Mouse (Mus musculus): ENCODE measurements around the gene Gm9999. TPM values are rescaled to one million over a fixed set of nuclear protein-coding genes. Genes with fewer than 3 reads are reported as not detected.
"Not testable (repeated sequence)": the region's sequence is repeated elsewhere in the genome, so short reads cannot be mapped to it uniquely, and the experiment has no call there.

Gene Gm9999
- polyA plus RNA-seq, 1 experiment from 2014 or later = not detected

DNA sequence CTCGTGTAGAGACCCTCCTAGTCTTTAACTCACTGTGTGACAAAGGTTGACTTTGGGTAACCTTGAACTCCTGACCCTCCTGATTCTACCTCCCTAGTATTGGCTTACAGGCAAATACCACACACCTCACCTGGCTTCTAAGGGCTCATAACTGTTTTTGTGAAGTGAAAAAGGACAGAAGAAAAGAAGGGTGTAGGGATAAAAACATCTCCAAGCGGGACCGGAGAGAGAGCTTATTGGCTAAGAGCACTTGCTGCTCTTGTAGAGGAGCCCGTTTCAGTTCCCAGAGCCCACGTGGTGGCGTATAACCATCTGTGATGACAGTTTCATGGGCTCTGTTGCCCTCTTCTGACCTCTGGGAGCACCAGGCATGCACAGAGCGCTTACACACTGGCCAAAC, 33.8 kb downstream of the Gm9999 start:
- Histone ChIP-seq H3K9me3 (no peaks in the 10 kb centered on the region), H3K27me3 (0 out of 2 replicates have a peak, but pooled peaks cover 9% of the 10 kb centered on the region), H3K4me1 (replicated peaks) (peaks cover 6% of the 10 kb centered on the region), H3K27ac (replicated peaks) (no peak overlapping the region), H3K4me2 (no peak overlapping the region), H3K9ac (no peak overlapping the region), H3K4me3 (no peak overlapping the region), H3K36me3 (no peaks in the 10 kb centered on the region)
- ATAC-seq (ENCODE audit: low read depth) = no peak
- WGBS = 71% methylated on average over 7 of the region's 7 CpGs

DNA sequence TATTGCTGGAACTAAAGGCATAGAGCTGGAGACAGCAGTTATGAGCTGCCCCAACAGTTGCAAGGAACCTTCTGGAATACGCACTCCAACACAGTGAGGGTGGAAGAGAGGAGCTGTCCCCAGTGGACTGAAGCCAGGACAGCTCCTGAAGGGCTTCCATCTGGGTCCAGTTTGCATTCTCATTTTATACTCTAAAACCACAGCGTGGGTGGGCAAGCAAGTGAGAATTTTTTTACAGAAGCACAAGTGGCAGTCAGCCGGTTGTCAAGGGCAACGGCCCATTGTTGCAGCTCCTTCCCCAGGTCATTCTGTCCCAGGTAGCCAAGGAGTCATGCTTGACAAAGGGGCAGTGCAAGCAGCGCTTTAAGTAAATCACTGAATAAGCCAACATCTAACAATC, 36.3 kb downstream of the Gm9999 start:
- Histone ChIP-seq H3K27ac (replicated peaks) (no peak overlapping the region), H3K27me3 (0 out of 2 replicates have a peak, but pooled peaks cover 9% of the 10 kb centered on the region), H3K4me3 (no peak overlapping the region), H3K36me3 (no peaks in the 10 kb centered on the region), H3K4me1 (replicated peaks) (peaks cover 6% of the 10 kb centered on the region), H3K4me2 (no peak overlapping the region), H3K9ac (no peak overlapping the region), H3K9me3 (no peaks in the 10 kb centered on the region)
- 74% methylated on average over 5 of the region's 5 CpGs for WGBS
- no peak for ATAC-seq (ENCODE audit: low read depth)

DNA sequence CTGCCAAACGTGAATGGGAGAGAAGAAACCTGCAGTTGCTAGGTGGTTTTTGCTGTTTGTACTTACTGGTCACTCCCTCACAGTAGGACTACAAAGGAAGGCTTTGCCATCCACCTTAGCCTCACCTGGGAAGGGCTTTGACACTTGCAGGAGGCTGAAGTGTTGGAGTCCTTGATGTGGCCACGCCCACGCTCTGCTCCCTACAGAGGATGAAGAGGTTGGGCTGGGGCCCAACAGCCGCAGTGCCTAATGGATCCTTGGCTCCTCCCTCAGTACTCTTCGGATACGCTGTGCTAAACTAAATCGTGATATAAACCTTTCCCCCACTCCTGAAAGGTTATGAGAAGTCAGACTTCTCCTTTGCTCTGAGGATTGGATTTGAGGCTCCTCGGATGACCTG, 37.6 kb downstream of the Gm9999 start:
- no peak overlapping the region for H3K27ac ChIP-seq (replicated peaks)
- 13% methylated on average over 8 of the region's 8 CpGs for WGBS
- ATAC-seq (ENCODE audit: low read depth) = no peak; the same call in 1 of the 2 replicates
- no peaks in the 10 kb centered on the region for H3K9me3 ChIP-seq
- no peaks in the 10 kb centered on the region for H3K36me3 ChIP-seq
- H3K4me2 ChIP-seq = no peak overlapping the region
- no peak overlapping the region for H3K4me3 ChIP-seq
- 0 out of 2 replicates have a peak, but pooled peaks cover 9% of the 10 kb centered on the region for H3K27me3 ChIP-seq
- no peak overlapping the region for H3K9ac ChIP-seq
- H3K4me1 ChIP-seq (replicated peaks) = no peaks in the 10 kb centered on the region

DNA sequence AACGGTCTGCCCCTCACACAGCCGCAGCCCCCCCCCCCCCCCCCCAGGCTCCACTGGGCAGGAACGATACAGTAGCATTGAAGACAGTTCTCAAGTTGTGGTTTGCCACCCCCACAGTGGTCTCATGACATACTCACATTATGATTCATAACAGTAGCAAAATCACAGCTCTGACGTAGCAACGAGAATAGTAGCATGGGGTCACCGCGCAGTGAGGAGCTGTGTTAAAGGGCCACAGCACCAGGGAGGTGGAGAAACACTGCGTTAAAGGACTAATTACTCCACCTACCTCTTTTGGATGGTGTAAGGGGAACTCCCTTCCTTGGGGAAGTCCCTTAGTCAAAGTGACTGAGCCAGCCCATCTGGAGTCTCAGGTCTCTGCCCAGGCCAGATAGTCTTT, 39.1 kb downstream of the Gm9999 start:
- H3K27me3 ChIP-seq = 0 out of 2 replicates have a peak, but pooled peaks cover 9% of the 10 kb centered on the region
- no peak overlapping the region for H3K27ac ChIP-seq (replicated peaks)
- no peak overlapping the region for H3K9ac ChIP-seq
- ATAC-seq (ENCODE audit: low read depth) = no peak
- H3K9me3 ChIP-seq = no peaks in the 10 kb centered on the region
- WGBS = 56% methylated on average over 8 of the region's 8 CpGs
- H3K36me3 ChIP-seq = no peaks in the 10 kb centered on the region
- no peaks in the 10 kb centered on the region for H3K4me1 ChIP-seq (replicated peaks)
- no peak overlapping the region for H3K4me3 ChIP-seq
- H3K4me2 ChIP-seq = no peak overlapping the region

DNA sequence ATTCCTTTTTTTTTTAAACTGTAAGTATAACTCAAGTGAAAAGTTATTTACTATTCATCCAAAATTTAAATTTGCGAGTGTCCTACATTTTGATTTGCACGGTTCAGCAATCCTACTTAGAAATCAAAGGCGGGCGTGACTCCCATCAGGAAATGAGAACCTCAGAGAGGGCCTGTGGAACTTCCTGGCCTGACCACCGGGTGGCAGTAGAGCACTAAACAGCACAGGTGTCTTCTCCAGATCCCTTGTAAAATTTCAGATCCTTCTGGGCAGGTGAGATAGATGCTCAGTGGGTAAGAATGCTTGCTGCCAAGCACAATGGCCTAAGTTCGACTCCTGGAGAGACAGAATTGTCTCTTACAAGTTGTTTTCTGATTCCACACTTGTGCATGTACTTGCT, 40.1 kb downstream of the Gm9999 start:
- ATAC-seq (ENCODE audit: low read depth) = no peak
- H3K9ac ChIP-seq = no peak overlapping the region
- H3K9me3 ChIP-seq = no peaks in the 10 kb centered on the region
- H3K4me1 ChIP-seq (replicated peaks) = no peaks in the 10 kb centered on the region
- no peak overlapping the region for H3K4me3 ChIP-seq
- H3K36me3 ChIP-seq = no peaks in the 10 kb centered on the region
- no peak overlapping the region for H3K4me2 ChIP-seq
- 0 out of 2 replicates have a peak, but pooled peaks cover 9% of the 10 kb centered on the region for H3K27me3 ChIP-seq
- 24% methylated on average over 6 of the region's 6 CpGs for WGBS
- H3K27ac ChIP-seq (replicated peaks) = no peak overlapping the region

DNA sequence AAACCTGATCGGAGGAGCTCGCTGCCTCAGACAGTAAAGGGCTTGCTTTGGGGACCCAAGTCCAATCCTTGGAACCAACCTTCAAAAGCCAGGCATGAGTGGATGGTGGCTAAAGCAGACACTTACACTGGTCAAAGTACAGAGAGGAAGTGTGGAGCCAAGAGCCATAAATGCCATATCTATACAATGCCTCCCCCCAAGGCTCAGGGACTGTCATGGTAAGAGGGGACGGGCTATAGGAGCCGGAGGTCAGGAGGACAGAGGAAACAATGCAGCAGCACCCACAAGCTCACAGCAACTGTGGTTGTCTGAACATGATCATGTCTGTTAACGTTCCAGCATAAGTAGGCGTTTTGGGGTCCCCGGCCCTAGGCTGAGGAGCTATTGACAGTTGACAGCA, 41.1 kb downstream of the Gm9999 start:
- Histone ChIP-seq H3K9me3 (no peaks in the 10 kb centered on the region), H3K4me2 (no peak overlapping the region), H3K4me3 (no peak overlapping the region), H3K9ac (no peak overlapping the region), H3K27ac (replicated peaks) (no peak overlapping the region), H3K27me3 (0 out of 2 replicates have a peak, but pooled peaks cover 9% of the 10 kb centered on the region), H3K4me1 (replicated peaks) (no peaks in the 10 kb centered on the region), H3K36me3 (no peaks in the 10 kb centered on the region)
- 92% methylated on average over 7 of the region's 7 CpGs for WGBS
- ATAC-seq (ENCODE audit: low read depth) = no peak

DNA sequence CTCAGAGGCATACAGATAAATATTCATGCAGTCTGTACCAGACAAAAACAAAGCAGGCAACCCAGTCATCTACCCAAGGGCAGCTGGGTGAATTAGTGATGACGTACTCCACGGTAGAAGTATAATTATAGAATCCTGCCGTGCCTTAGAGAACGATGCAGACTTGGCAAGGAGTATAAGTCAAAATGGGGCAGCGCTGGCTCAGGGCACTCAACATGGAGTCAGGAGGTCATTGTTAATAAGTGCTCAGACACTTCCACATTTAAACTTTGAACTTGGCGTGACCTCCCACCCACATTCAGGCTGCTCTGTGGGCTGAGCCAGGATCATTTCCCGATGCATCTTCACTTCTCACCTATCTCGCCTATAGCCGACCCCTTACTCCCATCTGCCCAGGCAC, 42.0 kb downstream of the Gm9999 start:
- no peak overlapping the region for H3K27ac ChIP-seq (replicated peaks)
- 77% methylated on average over 9 of the region's 9 CpGs for WGBS
- no peak for ATAC-seq (ENCODE audit: low read depth)

DNA sequence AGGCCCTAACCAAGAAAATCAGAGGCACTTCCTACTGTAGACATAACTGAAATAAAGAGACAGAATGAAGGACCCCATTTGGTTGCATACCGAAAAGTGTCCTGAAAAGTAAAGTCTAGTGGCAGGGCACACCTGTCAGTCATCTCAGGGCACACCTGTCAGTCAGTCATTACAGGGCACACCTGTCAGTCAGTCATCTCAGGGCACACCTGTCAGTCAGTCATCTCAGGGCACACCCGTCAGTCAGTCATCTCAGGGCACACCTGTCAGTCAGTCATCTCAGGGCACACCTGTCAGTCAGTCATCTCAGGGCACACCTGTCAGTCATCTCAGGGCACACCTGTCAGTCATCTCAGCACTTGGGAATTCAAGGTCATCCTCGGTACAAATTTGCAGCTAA, 43.5 kb downstream of the Gm9999 start:
- H3K9ac ChIP-seq; H3K27ac ChIP-seq (replicated peaks); H3K4me1 ChIP-seq (replicated peaks); H3K4me2 ChIP-seq; H3K9me3 ChIP-seq; H3K27me3 ChIP-seq; H3K4me3 ChIP-seq; ATAC-seq (ENCODE audit: low read depth); H3K36me3 ChIP-seq: not testable (repeated sequence)
- WGBS = 89% methylated on average over 3 of the region's 3 CpGs

More for the DNA sequence above, 42.0 kb downstream of the Gm9999 start:
- H3K36me3 ChIP-seq = no peaks in the 10 kb centered on the region
- no peak overlapping the region for H3K4me2 ChIP-seq
- H3K4me3 ChIP-seq = no peak overlapping the region
- no peaks in the 10 kb centered on the region for H3K4me1 ChIP-seq (replicated peaks)
- no peak overlapping the region for H3K9ac ChIP-seq
- H3K9me3 ChIP-seq = no peaks in the 10 kb centered on the region
- H3K27me3 ChIP-seq = 0 out of 2 replicates have a peak, but pooled peaks cover 8% of the 10 kb centered on the region

DNA sequence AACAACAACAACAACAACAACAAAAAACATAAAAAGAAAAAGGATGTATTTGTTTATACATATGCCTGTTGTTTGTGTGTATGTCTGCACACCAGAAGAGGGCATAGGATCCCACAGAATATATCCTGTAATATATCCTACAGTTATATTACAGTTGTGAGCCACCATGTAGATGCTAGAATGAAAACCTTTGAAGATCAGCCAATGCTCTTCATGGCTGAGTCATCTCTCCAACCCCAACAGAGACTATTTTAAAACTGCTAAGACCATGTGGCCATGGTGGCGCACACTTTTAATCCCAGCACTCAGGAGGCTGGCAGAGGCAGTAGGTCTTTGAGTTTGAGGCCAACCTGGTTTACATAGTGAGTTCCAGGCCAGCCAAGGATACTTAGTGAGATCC, 44.1 kb downstream of the Gm9999 start:
- Histone ChIP-seq H3K9me3 (no peaks in the 10 kb centered on the region), H3K9ac (no peak overlapping the region), H3K36me3 (no peaks in the 10 kb centered on the region), H3K27me3 (no peaks in the 10 kb centered on the region), H3K4me3 (no peak overlapping the region), H3K4me2 (no peak overlapping the region), H3K4me1 (replicated peaks) (no peaks in the 10 kb centered on the region), H3K27ac (replicated peaks) (no peak overlapping the region)
- WGBS = 97% methylated on average over 1 of the region's 1 CpGs
- no peak for ATAC-seq (ENCODE audit: low read depth)

DNA sequence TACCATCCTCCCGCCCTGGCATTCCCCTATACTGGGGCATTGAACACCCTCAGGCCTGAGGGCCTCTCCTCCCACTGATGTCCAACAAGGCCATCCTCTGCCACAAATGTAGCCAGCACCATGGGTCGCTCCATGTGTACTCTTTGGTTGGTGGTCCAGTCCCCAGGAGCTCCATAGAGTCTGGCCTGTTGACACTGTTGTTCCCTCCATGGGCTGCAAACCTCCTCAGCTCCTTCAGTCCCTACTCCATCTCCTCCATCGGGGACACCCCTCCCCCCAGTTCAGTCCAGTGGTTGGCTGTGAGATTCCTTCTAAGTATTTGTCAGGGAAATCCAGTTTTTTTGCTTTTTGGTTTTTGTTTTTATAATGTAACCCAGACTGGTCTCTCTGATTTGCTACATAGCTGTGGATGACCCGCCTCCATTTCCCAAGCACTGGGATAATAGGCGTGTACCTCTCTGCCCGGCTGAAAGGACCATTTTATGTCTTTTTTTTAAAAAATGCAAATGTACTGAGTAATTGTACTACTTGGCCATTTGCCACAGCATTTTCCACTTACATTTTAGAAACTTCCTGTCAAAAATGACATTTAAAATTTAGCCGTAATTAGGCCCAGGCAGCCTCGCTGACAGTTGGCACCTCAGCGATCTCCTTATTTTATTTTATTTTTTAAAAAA, 47.3 kb downstream of the Gm9999 start:
- Histone ChIP-seq H3K4me1 (replicated peaks) (no peaks in the 10 kb centered on the region), H3K27me3 (no peaks in the 10 kb centered on the region), H3K4me2 (no peak overlapping the region), H3K4me3 (no peak overlapping the region), H3K9ac (no peak overlapping the region), H3K9me3 (no peaks in the 10 kb centered on the region), H3K27ac (replicated peaks) (no peak overlapping the region), H3K36me3 (no peaks in the 10 kb centered on the region)
- 75% methylated on average over 9 of the region's 9 CpGs for WGBS
- ATAC-seq (ENCODE audit: low read depth) = no peak

DNA sequence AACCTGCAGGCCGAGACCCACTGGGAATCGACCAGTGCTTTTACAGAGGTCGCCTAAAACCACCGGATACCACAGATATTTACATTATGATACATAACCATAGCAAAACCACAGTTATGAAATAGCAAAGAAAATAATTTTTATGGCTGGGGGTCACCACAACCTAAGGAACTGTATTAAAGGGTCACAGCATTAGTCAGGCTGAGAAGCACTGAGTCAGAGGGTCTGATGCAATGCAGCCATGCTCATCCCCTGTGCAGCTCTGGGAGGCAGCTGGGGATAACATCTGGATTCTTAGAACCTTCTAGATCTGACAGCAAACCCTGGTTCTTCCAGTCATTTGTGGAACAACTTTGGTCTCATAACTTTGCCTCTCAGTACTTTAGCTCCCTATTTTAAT, 48.0 kb downstream of the Gm9999 start:
- H3K27me3 ChIP-seq = no peaks in the 10 kb centered on the region
- ATAC-seq (ENCODE audit: low read depth) = no peak
- H3K27ac ChIP-seq (replicated peaks) = no peak overlapping the region
- no peak overlapping the region for H3K4me2 ChIP-seq
- H3K9ac ChIP-seq = no peak overlapping the region
- no peak overlapping the region for H3K4me3 ChIP-seq
- H3K9me3 ChIP-seq = no peaks in the 10 kb centered on the region
- no peaks in the 10 kb centered on the region for H3K36me3 ChIP-seq
- 85% methylated on average over 4 of the region's 4 CpGs for WGBS
- no peaks in the 10 kb centered on the region for H3K4me1 ChIP-seq (replicated peaks)

DNA sequence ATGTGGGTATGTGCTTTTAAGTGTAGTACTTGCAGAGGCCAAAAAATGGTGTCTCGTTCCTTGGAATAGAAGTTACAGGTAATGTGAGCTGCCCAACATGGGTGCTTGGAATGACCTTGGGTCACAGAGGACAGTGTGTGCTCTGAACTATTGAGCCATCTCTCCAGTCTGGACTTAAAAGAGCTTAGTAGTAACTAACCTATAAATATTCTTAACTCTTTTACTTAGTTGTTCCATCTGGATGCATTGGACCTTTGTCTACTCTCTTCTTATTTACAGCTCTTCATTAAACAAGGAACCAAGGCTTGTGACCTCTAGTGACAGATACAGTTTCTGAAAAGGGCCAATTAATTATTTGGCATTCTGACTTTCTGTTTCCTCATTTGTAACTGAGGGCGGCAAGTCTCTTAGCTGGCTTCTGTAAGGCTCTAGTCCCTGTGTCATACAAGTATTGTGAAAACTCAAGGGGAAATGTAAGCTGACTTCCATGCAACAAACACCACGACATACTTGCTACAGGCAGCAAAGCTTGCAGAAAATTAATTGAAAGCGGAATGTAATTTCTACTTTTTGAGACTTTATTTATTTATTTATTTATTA, 51.5 kb downstream of the Gm9999 start:
- no peaks in the 10 kb centered on the region for H3K9me3 ChIP-seq
- WGBS = 88% methylated on average over 4 of the region's 4 CpGs
- no peak for ATAC-seq (ENCODE audit: low read depth)
- no peak overlapping the region for H3K27ac ChIP-seq (replicated peaks)
- no peaks in the 10 kb centered on the region for H3K4me1 ChIP-seq (replicated peaks)
- no peaks in the 10 kb centered on the region for H3K36me3 ChIP-seq
- H3K9ac ChIP-seq = no peak overlapping the region
- H3K4me3 ChIP-seq = no peak overlapping the region
- no peak overlapping the region for H3K4me2 ChIP-seq
- no peaks in the 10 kb centered on the region for H3K27me3 ChIP-seq

DNA sequence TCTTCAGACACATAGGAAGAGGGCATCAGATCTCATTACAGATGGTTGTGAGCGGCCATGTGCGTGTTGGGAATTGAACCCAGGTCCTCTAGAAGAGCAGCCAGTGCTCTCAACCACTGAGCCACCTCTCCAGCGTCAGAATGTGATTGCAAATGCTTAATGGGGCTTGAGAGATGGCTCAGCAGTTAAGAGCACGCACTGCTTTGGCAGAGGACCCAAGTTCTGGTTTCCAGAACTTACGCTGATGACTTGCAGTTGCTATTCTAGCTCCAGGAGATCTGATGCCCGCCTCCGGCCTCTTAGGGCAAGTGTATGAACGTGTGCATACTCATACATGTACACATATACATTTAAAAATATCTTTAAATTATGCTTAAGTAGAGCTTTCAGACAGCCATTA, 52.0 kb downstream of the Gm9999 start:
- no peak overlapping the region for H3K9ac ChIP-seq
- ATAC-seq (ENCODE audit: low read depth) = no peak
- no peak overlapping the region for H3K27ac ChIP-seq (replicated peaks)
- H3K36me3 ChIP-seq = no peaks in the 10 kb centered on the region
- no peaks in the 10 kb centered on the region for H3K4me1 ChIP-seq (replicated peaks)
- no peak overlapping the region for H3K4me3 ChIP-seq
- no peak overlapping the region for H3K4me2 ChIP-seq
- H3K27me3 ChIP-seq = no peaks in the 10 kb centered on the region
- no peaks in the 10 kb centered on the region for H3K9me3 ChIP-seq
- 81% methylated on average over 8 of the region's 8 CpGs for WGBS
